Mouse (Mus musculus) myocyte (in vitro differentiated cells): ENCODE data around the gene Gm9821.

Experiments used
- MYOG ChIP-seq, 3 experiments: IDR thresholded peaks; one replicate each; pipeline ENCODE4 v1.6.1; 2011; ENCODE audit warnings: control low read depth in 2 of 3, low read depth in 2 of 3, mild to moderate bottlenecking in 2 of 3; ENCODE audit not compliant: insufficient read length in 2 of 3, control insufficient read depth in 1 of 3, insufficient read depth in 1 of 3
- TCF3 ChIP-seq: IDR thresholded peaks from one replicate; pipeline ENCODE4 v1.6.1; 2011; ENCODE audit warnings: low read depth, control low read depth; ENCODE audit not compliant: insufficient read length

GRCm38 (mm10) chr2:91966367-91966766, 20.9 kb downstream of the Gm9821 start:
- TF ChIP-seq MYOG (IDR thresholded peaks at IDR 0.05; ENCODE audit: control insufficient read depth in 1 of 3, insufficient read depth in 1 of 3, insufficient read length in 2 of 3, low read depth in 2 of 3) (no peak), TCF3 (no peak)
